Mouse (Mus musculus) frontal cortex, postnatal 10 days (tissue): Measurements from ENCODE around the gene Cntnap2.

Source experiments
- DNase-seq, 2 experiments: peaks; one replicate each; pipeline ENCODE4 v3.0.0; 2022; ENCODE audit warnings: low spot score in 2 of 2, mixed read lengths in 1 of 2

Gene Cntnap2

GRCm38 (mm10) chr6:45938263-45938662 lies 879.1 kb downstream of the Cntnap2 start:
- no peak for DNase-seq

GRCm38 (mm10) chr6:45938775-45939174 lies 879.6 kb downstream of the Cntnap2 start:
- no peak for DNase-seq

- DNase-seq = no peak
Observed at GRCm38 (mm10) chr6:45945144-45945985, 886.2 kb downstream of the Cntnap2 start.

- no peak for DNase-seq
Observed at GRCm38 (mm10) chr6:45954773-45955172, 895.6 kb downstream of the Cntnap2 start.

GRCm38 (mm10) chr6:45964494-45964893 lies 905.3 kb downstream of the Cntnap2 start:
- DNase-seq = no peak

GRCm38 (mm10) chr6:45974471-45975154 lies 915.5 kb downstream of the Cntnap2 start:
- no peak for DNase-seq

GRCm38 (mm10) chr6:45979171-45979570 lies 920.0 kb downstream of the Cntnap2 start:
- no peak for DNase-seq

- no peak for DNase-seq
Observed at GRCm38 (mm10) chr6:45988051-45988450, 928.9 kb downstream of the Cntnap2 start.

GRCm38 (mm10) chr6:45991086-45991485 lies 931.9 kb downstream of the Cntnap2 start:
- DNase-seq = no peak

GRCm38 (mm10) chr6:46022515-46023143 lies 963.5 kb downstream of the Cntnap2 start:
- no peak for DNase-seq

GRCm38 (mm10) chr6:46031821-46032594 lies 972.9 kb downstream of the Cntnap2 start:
- no peak for DNase-seq

GRCm38 (mm10) chr6:46033108-46033507 lies 974.0 kb downstream of the Cntnap2 start:
- peak in 1 of 2 experiments; percentile 6 for DNase-seq

GRCm38 (mm10) chr6:46040671-46041070 lies 981.5 kb downstream of the Cntnap2 start:
- DNase-seq = no peak

GRCm38 (mm10) chr6:46080236-46080635 lies 1021.1 kb downstream of the Cntnap2 start:
- no peak for DNase-seq

GRCm38 (mm10) chr6:46081432-46081831 lies 1022.3 kb downstream of the Cntnap2 start:
- no peak for DNase-seq

GRCm38 (mm10) chr6:46143189-46143841 lies 1084.2 kb downstream of the Cntnap2 start:
- no peak for DNase-seq

- no peak for DNase-seq
Observed at GRCm38 (mm10) chr6:46166837-46167236, 1107.7 kb downstream of the Cntnap2 start.

- no peak for DNase-seq
Observed at GRCm38 (mm10) chr6:46197298-46197697, 1138.1 kb downstream of the Cntnap2 start.

GRCm38 (mm10) chr6:46201828-46202227 lies 1142.7 kb downstream of the Cntnap2 start:
- no peak for DNase-seq

- no peak for DNase-seq
Observed at GRCm38 (mm10) chr6:46205531-46205930, 1146.4 kb downstream of the Cntnap2 start.

- no peak for DNase-seq
Observed at GRCm38 (mm10) chr6:46232889-46233288, 1173.7 kb downstream of the Cntnap2 start.
